Mouse (Mus musculus) yolk sac, embryonic 10.5 days (tissue): ENCODE results near the gene Ifih1.

Experiments
- DNase-seq: peaks from one replicate; pipeline ENCODE4 v3.0.0-alpha.2; 2017; ENCODE audit warnings: low spot score

The Ifih1 gene

DNA sequence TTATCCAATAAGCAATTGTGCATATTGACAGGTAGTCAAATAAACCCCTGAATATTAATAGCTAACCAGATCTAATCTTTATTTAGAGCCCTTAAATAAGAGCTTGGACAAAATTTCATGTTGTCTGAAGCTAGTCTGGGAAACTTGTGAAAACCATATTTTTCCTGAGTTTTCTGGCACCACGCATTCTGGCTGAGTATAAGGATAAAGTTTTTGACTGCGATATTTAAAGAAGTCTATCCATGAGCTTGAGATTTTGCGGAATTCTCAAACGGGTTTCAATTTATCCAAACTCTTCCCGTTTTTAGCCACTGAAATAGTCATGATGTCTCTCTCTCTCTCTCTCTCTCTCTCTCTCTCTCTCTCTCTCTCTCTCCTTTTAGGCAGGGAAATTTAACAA, 98.0 kb downstream of the Ifih1 start:
- no peak for DNase-seq
